Mouse (Mus musculus) urinary bladder, postnatal 36 days (tissue): Measurements from ENCODE around the gene Cfap61.

ENCODE experiments used
- DNase-seq, 2 experiments: peaks; one replicate each; pipeline ENCODE4 v3.0.0; 2022; ENCODE audit warnings: low spot score in 2 of 2, mixed read lengths in 1 of 2

Gene Cfap61

GRCm38 (mm10) chr2:146010816-146011215, 76.2 kb downstream of the Cfap61 start:
- no peak for DNase-seq

GRCm38 (mm10) chr2:146015341-146016186, 81.0 kb downstream of the Cfap61 start:
- DNase-seq = no peak

GRCm38 (mm10) chr2:146022846-146023245, 88.3 kb downstream of the Cfap61 start:
- no peak for DNase-seq

GRCm38 (mm10) chr2:146043640-146044039, 109.1 kb downstream of the Cfap61 start:
- DNase-seq = no peak

GRCm38 (mm10) chr2:146044926-146045890, 110.6 kb downstream of the Cfap61 start:
- DNase-seq = no peak

- DNase-seq = no peak
Measured at GRCm38 (mm10) chr2:146047691-146048090, 113.1 kb downstream of the Cfap61 start.

- no peak for DNase-seq
Measured at GRCm38 (mm10) chr2:146048221-146048829, 113.7 kb downstream of the Cfap61 start.

GRCm38 (mm10) chr2:146049339-146049738, 114.8 kb downstream of the Cfap61 start:
- DNase-seq = no peak

- DNase-seq = no peak
Measured at GRCm38 (mm10) chr2:146050069-146050468, 115.5 kb downstream of the Cfap61 start.

GRCm38 (mm10) chr2:146051334-146051733, 116.8 kb downstream of the Cfap61 start:
- no peak for DNase-seq

GRCm38 (mm10) chr2:146057123-146057522, 122.5 kb downstream of the Cfap61 start:
- DNase-seq = no peak

GRCm38 (mm10) chr2:146058791-146059190, 124.2 kb downstream of the Cfap61 start:
- no peak for DNase-seq

GRCm38 (mm10) chr2:146061421-146062300, 127.1 kb downstream of the Cfap61 start:
- DNase-seq = no peak

GRCm38 (mm10) chr2:146062330-146063092, 127.9 kb downstream of the Cfap61 start:
- no peak for DNase-seq

- DNase-seq = no peak
Measured at GRCm38 (mm10) chr2:146063093-146064074, 128.8 kb downstream of the Cfap61 start.

- DNase-seq = no peak
Measured at GRCm38 (mm10) chr2:146067364-146067763, 132.8 kb downstream of the Cfap61 start.

- no peak for DNase-seq
Measured at GRCm38 (mm10) chr2:146073300-146073699, 138.7 kb downstream of the Cfap61 start.

- no peak for DNase-seq
Measured at GRCm38 (mm10) chr2:146077117-146077516, 142.5 kb downstream of the Cfap61 start.

- DNase-seq = no peak
Measured at GRCm38 (mm10) chr2:146080282-146080681, 145.7 kb downstream of the Cfap61 start.
